Mouse (Mus musculus): ENCODE measurements around the gene Nr2c1. TPM values are rescaled to one million over a fixed set of nuclear protein-coding genes. Genes with fewer than 3 reads are reported as not detected.

Nr2c1 gene
- polyA plus RNA-seq, 1 experiment from 2014 or later, result 4.2 TPM

GRCm38 (mm10) chr10:94120676-94121075 lies 27.1 kb upstream of the Nr2c1 start:
- Histone ChIP-seq H3K27me3 (replicated peaks; ENCODE audit: control insufficient read depth, insufficient read depth, low read length) (no peaks in the 10 kb centered on the region), H3K4me1 (replicated peaks; ENCODE audit: control insufficient read depth, insufficient read depth, low read length) (0 out of 2 replicates have a peak, but pooled peaks cover 2% of the 10 kb centered on the region), H3K27ac (ENCODE audit: low read depth, low read length) (no peak overlapping the region), H3K4me3 (ENCODE audit: low read depth, low read length) (no peak overlapping the region), H3K4me2 (replicated peaks; ENCODE audit: low read depth) (no peak overlapping the region), H3K9me3 (ENCODE audit: control insufficient read depth) (no peaks in the 10 kb centered on the region), H3K36me3 (ENCODE audit: control insufficient read depth, insufficient read depth) (peaks cover 26% of the 10 kb centered on the region; the same call in 1 of the 2 replicates), H3K9ac (ENCODE audit: low read depth, low read length) (no peak overlapping the region)
- ATAC-seq, result no peak
- no peak for TF ChIP-seq CTCF (IDR thresholded peaks at IDR 0.05; ENCODE audit: low read depth)
- WGBS, result 88% methylated on average over 9 of the region's 9 CpGs

GRCm38 (mm10) chr10:94122595-94122994 lies 25.2 kb upstream of the Nr2c1 start:
- TF ChIP-seq CTCF (IDR thresholded peaks at IDR 0.05; ENCODE audit: low read depth), result no peak
- no peak overlapping the region for H3K27ac ChIP-seq (ENCODE audit: low read depth, low read length)
- H3K9ac ChIP-seq (ENCODE audit: low read depth, low read length), result no peak overlapping the region
- H3K4me3 ChIP-seq (ENCODE audit: low read depth, low read length), result no peak overlapping the region
- no peak overlapping the region for H3K4me2 ChIP-seq (replicated peaks; ENCODE audit: low read depth)
- ATAC-seq, result no peak
- 0 out of 2 replicates have a peak, but pooled peaks cover 2% of the 10 kb centered on the region for H3K4me1 ChIP-seq (replicated peaks; ENCODE audit: control insufficient read depth, insufficient read depth, low read length)
- 88% methylated on average over 7 of the region's 7 CpGs for WGBS
- peaks cover 32% of the 10 kb centered on the region for H3K36me3 ChIP-seq (ENCODE audit: control insufficient read depth, insufficient read depth)
- no peaks in the 10 kb centered on the region for H3K9me3 ChIP-seq (ENCODE audit: control insufficient read depth)
- H3K27me3 ChIP-seq (replicated peaks; ENCODE audit: control insufficient read depth, insufficient read depth, low read length), result no peaks in the 10 kb centered on the region

DNA sequence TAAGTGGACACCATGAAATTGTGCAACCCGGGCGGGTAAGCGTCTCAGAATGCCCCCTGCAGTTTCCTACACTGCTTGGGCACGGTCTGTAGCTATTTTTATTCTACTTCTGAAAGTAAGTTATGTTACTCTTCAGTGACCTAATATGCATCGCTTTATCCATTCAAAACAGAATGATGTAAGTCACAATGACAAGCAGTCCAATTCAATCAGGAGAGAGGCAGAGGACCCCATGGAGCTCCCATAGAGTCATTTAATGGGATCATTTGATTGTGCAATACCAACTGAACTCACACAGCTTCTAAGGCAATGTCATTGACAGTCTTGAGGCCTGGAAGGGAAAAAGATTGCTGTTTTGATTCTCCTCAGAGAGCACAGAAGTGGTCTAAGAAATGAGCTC lies 24.2 kb upstream of the Nr2c1 start:
- H3K36me3 ChIP-seq (ENCODE audit: control insufficient read depth, insufficient read depth), result peaks cover 32% of the 10 kb centered on the region
- no peak for ATAC-seq

DNA sequence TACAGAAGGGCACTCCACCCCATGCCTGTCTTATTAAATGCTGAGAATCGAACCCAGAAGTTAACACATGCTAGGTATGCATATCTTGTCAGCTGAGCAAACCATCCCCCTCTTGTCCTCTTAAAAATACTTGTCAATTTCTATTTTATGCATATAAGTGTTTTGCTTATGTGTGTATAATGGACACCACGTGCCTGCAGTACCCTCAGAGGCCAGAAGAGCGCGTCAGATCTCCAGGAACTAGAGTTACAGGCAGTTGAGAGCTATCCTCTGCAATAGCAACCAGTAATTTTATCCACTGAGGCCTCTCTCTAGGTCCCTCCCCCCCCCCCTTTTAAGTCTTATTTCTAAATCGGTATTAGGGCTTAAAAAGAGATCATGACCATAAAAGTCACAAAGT lies 23.4 kb upstream of the Nr2c1 start:
- no peaks in the 10 kb centered on the region for H3K9me3 ChIP-seq (ENCODE audit: control insufficient read depth)
- H3K27ac ChIP-seq (ENCODE audit: low read depth, low read length), result no peak overlapping the region
- H3K4me2 ChIP-seq (replicated peaks; ENCODE audit: low read depth), result no peak overlapping the region
- 0 out of 2 replicates have a peak, but pooled peaks cover under 1% of the 10 kb centered on the region for H3K4me1 ChIP-seq (replicated peaks; ENCODE audit: control insufficient read depth, insufficient read depth, low read length)
- H3K27me3 ChIP-seq (replicated peaks; ENCODE audit: control insufficient read depth, insufficient read depth, low read length), result no peaks in the 10 kb centered on the region
- no peak overlapping the region for H3K4me3 ChIP-seq (ENCODE audit: low read depth, low read length)
- no peak overlapping the region for H3K9ac ChIP-seq (ENCODE audit: low read depth, low read length)
- 85% methylated on average over 5 of the region's 5 CpGs for WGBS
- H3K36me3 ChIP-seq (ENCODE audit: control insufficient read depth, insufficient read depth), result peaks cover 32% of the 10 kb centered on the region
- ATAC-seq, result no peak
- peak; percentile 59 for TF ChIP-seq CTCF (IDR thresholded peaks at IDR 0.05; ENCODE audit: low read depth)

More for the DNA sequence above, 24.2 kb upstream of the Nr2c1 start:
- Histone ChIP-seq H3K27ac (ENCODE audit: low read depth, low read length) (no peak overlapping the region), H3K9ac (ENCODE audit: low read depth, low read length) (no peak overlapping the region), H3K9me3 (ENCODE audit: control insufficient read depth) (no peaks in the 10 kb centered on the region), H3K4me1 (replicated peaks; ENCODE audit: control insufficient read depth, insufficient read depth, low read length) (0 out of 2 replicates have a peak, but pooled peaks cover 2% of the 10 kb centered on the region), H3K4me2 (replicated peaks; ENCODE audit: low read depth) (no peak overlapping the region), H3K27me3 (replicated peaks; ENCODE audit: control insufficient read depth, insufficient read depth, low read length) (no peaks in the 10 kb centered on the region), H3K4me3 (ENCODE audit: low read depth, low read length) (no peak overlapping the region)
- 93% methylated on average over 5 of the region's 5 CpGs for WGBS
- no peak for TF ChIP-seq CTCF (IDR thresholded peaks at IDR 0.05; ENCODE audit: low read depth)

DNA sequence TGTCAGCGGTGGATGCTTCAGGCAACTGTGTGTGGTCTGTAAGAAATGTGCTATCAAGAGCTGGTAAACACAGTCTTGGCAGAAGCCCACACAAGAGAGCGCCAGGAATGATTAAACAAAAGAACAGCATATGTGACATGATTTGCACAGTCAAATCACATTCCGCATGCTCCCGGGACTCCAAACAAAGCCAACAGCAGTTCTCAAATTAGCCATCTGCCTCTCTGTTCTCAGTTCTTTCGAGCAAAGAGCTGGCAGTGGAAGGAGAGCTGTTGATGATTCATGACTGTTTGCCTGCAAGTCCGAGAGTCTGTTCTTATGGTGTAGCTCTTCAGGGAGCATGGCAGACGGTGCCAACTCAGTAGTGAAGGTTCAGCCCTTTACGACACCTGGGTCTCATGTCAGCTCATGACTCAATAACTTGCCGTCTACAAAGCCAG lies 18.1 kb upstream of the Nr2c1 start:
- Histone ChIP-seq H3K4me3 (ENCODE audit: low read depth, low read length) (no peak overlapping the region), H3K4me2 (replicated peaks; ENCODE audit: low read depth) (no peak overlapping the region), H3K9me3 (ENCODE audit: control insufficient read depth) (no peaks in the 10 kb centered on the region), H3K27me3 (replicated peaks; ENCODE audit: control insufficient read depth, insufficient read depth, low read length) (no peaks in the 10 kb centered on the region), H3K36me3 (ENCODE audit: control insufficient read depth, insufficient read depth) (peaks cover 20% of the 10 kb centered on the region), H3K9ac (ENCODE audit: low read depth, low read length) (no peak overlapping the region), H3K27ac (ENCODE audit: low read depth, low read length) (no peak overlapping the region; the same call in 1 of the 2 replicates), H3K4me1 (replicated peaks; ENCODE audit: control insufficient read depth, insufficient read depth, low read length) (no peaks in the 10 kb centered on the region)
- whole genome bisulfite sequencing, result 39% methylated on average over 9 of the region's 9 CpGs
- TF ChIP-seq CTCF (IDR thresholded peaks at IDR 0.05; ENCODE audit: low read depth), result no peak
- peak; percentile 28; the same call in 1 of the 2 replicates for ATAC-seq

GRCm38 (mm10) chr10:94133081-94133480 lies 14.7 kb upstream of the Nr2c1 start:
- Histone ChIP-seq H3K4me3 (ENCODE audit: low read depth, low read length) (no peak overlapping the region), H3K9ac (ENCODE audit: low read depth, low read length) (no peak overlapping the region), H3K4me1 (replicated peaks; ENCODE audit: control insufficient read depth, insufficient read depth, low read length) (no peaks in the 10 kb centered on the region), H3K27me3 (replicated peaks; ENCODE audit: control insufficient read depth, insufficient read depth, low read length) (no peaks in the 10 kb centered on the region), H3K27ac (ENCODE audit: low read depth, low read length) (no peak overlapping the region), H3K9me3 (ENCODE audit: control insufficient read depth) (no peaks in the 10 kb centered on the region), H3K36me3 (ENCODE audit: control insufficient read depth, insufficient read depth) (peaks cover 20% of the 10 kb centered on the region), H3K4me2 (replicated peaks; ENCODE audit: low read depth) (no peak overlapping the region)
- no peak for TF ChIP-seq CTCF (IDR thresholded peaks at IDR 0.05; ENCODE audit: low read depth)
- 81% methylated on average over 8 of the region's 8 CpGs for WGBS
- ATAC-seq, result no peak
